Mouse (Mus musculus): ENCODE data around the gene Lnx2. TPM values are rescaled to one million over a fixed set of nuclear protein-coding genes. Genes with fewer than 3 reads are reported as not detected.

The Lnx2 gene
- polyA plus RNA-seq, 1 experiment from 2014 or later: 12.4 TPM

DNA sequence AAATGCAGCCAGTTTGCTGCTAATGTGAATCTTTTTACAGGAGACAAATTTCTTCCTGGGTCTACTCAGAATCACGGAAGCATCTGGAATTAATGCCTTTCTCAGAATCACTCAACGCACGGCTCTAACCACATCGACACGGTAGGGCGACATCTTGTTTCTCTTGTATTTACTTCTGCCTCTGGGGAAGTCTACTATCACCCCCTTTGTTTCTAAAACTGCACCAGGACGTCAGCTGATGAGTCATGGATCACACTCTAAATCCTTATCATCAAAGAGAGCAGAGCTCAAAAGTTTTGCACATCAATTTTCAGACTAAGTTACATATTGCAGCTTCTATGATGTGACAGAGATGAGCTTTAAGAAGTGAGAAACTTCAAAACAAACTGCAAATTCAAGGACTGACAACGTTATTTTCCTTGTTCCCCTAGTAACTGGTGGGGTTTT, 13.1 kb downstream of the Lnx2 start:
- Histone ChIP-seq H3K27me3 (ENCODE audit: insufficient read depth, low read length) (no peaks in the 10 kb centered on the region), H3K4me1 (replicated peaks; ENCODE audit: insufficient read depth, low read length) (no peaks in the 10 kb centered on the region), H3K4me2 (ENCODE audit: low read length) (no peak overlapping the region), H3K9ac (ENCODE audit: low read depth, low read length) (no peak overlapping the region), H3K9me3 (replicated peaks; ENCODE audit: low read length) (no peaks in the 10 kb centered on the region), H3K27ac (no peak overlapping the region), H3K4me3 (replicated peaks; ENCODE audit: low read depth, low read length) (no peak overlapping the region), H3K36me3 (ENCODE audit: insufficient read depth, low read length) (no peaks in the 10 kb centered on the region)
- TF ChIP-seq CTCF (IDR thresholded peaks at IDR 0.05; ENCODE audit: low read depth): no peak
- ATAC-seq (replicated peaks; ENCODE audit: low FRiP score, low read depth) (no peak), DNase-seq (ENCODE audit: low spot score) (no peak)
- WGBS: 66% methylated on average over 8 of the region's 8 CpGs

DNA sequence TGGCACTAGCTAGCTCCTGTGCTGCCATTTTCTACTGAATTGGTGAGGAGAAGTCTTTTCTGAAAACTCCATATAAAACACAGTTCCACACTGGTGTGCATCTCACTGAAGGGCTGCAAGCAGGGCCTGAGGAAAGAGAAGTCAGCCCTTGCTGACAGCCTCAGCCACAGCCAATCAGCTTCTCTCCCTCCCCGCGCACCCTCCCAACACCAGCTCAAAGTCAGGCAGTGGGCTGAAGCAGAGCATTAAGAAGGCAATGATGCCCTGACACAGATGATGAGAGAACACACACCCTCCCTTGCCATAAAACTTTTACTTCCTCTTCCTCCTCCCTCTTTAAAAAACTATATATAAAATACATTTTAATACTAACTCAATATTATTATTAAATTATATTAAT, 16.4 kb downstream of the Lnx2 start:
- no peak overlapping the region for H3K27ac ChIP-seq
- ATAC-seq (replicated peaks; ENCODE audit: low FRiP score, low read depth) (no peak), DNase-seq (ENCODE audit: low spot score) (no peak)
- H3K9ac ChIP-seq (ENCODE audit: low read depth, low read length): no peak overlapping the region
- H3K36me3 ChIP-seq (ENCODE audit: insufficient read depth, low read length): no peaks in the 10 kb centered on the region
- WGBS: 77% methylated on average over 2 of the region's 2 CpGs
- no peaks in the 10 kb centered on the region for H3K4me1 ChIP-seq (replicated peaks; ENCODE audit: insufficient read depth, low read length)
- TF ChIP-seq CTCF (IDR thresholded peaks at IDR 0.05; ENCODE audit: low read depth): no peak
- no peaks in the 10 kb centered on the region for H3K27me3 ChIP-seq (ENCODE audit: insufficient read depth, low read length)
- no peak overlapping the region for H3K4me2 ChIP-seq (ENCODE audit: low read length)
- H3K9me3 ChIP-seq (replicated peaks; ENCODE audit: low read length): no peaks in the 10 kb centered on the region
- no peak overlapping the region for H3K4me3 ChIP-seq (replicated peaks; ENCODE audit: low read depth, low read length)

DNA sequence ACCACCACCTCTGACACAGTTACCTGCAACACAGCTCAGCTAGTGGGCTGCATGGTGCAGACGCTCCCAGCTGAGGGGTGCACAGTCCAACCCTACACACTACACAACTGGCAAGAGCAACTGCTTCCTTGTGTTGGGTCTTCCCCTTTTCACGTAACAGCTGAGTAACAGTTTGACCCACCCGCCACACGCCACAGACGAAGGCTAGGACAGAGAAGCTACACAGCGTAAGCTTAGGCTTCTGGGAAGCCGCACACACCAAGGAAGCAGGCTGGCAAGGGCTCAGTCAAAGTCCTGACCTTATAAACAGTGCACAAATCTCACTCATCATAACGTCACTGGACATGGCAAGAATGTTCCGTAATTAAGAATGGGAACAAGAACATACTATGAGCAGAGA, 17.1 kb downstream of the Lnx2 start:
- no peaks in the 10 kb centered on the region for H3K27me3 ChIP-seq (ENCODE audit: insufficient read depth, low read length)
- no peak overlapping the region for H3K9ac ChIP-seq (ENCODE audit: low read depth, low read length)
- WGBS: 80% methylated on average over 9 of the region's 9 CpGs
- H3K9me3 ChIP-seq (replicated peaks; ENCODE audit: low read length): no peaks in the 10 kb centered on the region
- H3K36me3 ChIP-seq (ENCODE audit: insufficient read depth, low read length): no peaks in the 10 kb centered on the region
- TF ChIP-seq CTCF (IDR thresholded peaks at IDR 0.05; ENCODE audit: low read depth): no peak
- ATAC-seq (replicated peaks; ENCODE audit: low FRiP score, low read depth) (no peak), DNase-seq (ENCODE audit: low spot score) (no peak)
- H3K27ac ChIP-seq: no peak overlapping the region
- no peak overlapping the region for H3K4me2 ChIP-seq (ENCODE audit: low read length)
- H3K4me1 ChIP-seq (replicated peaks; ENCODE audit: insufficient read depth, low read length): no peaks in the 10 kb centered on the region
- no peak overlapping the region for H3K4me3 ChIP-seq (replicated peaks; ENCODE audit: low read depth, low read length)

DNA sequence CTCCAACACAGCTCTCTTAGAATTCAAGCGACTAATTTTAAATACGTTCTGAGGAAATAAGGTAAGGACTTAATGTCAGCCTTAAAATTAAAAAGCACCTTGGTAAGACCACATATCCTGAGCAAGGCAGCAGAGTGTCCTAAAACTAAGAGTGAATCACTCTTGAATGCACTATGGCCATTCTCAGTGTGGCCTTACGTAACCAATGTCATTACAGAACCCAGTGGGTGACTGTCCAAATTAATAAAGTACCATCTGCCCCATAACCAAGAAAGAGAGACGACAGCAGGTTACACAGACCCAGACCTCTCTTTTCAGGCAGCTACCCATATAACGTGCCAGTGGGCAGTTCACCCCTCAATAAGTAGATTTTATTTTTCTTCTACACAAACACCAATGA, 17.7 kb downstream of the Lnx2 start:
- H3K4me3 ChIP-seq (replicated peaks; ENCODE audit: low read depth, low read length): no peak overlapping the region
- WGBS: 91% methylated on average over 5 of the region's 5 CpGs
- no peak overlapping the region for H3K4me2 ChIP-seq (ENCODE audit: low read length)
- H3K27ac ChIP-seq: no peak overlapping the region
- H3K27me3 ChIP-seq (ENCODE audit: insufficient read depth, low read length): no peaks in the 10 kb centered on the region
- H3K4me1 ChIP-seq (replicated peaks; ENCODE audit: insufficient read depth, low read length): no peaks in the 10 kb centered on the region
- no peaks in the 10 kb centered on the region for H3K36me3 ChIP-seq (ENCODE audit: insufficient read depth, low read length)
- no peaks in the 10 kb centered on the region for H3K9me3 ChIP-seq (replicated peaks; ENCODE audit: low read length)
- no peak for TF ChIP-seq CTCF (IDR thresholded peaks at IDR 0.05; ENCODE audit: low read depth)
- no peak overlapping the region for H3K9ac ChIP-seq (ENCODE audit: low read depth, low read length)
- DNase-seq (ENCODE audit: low spot score) (no peak), ATAC-seq (replicated peaks; ENCODE audit: low FRiP score, low read depth) (no peak)

DNA sequence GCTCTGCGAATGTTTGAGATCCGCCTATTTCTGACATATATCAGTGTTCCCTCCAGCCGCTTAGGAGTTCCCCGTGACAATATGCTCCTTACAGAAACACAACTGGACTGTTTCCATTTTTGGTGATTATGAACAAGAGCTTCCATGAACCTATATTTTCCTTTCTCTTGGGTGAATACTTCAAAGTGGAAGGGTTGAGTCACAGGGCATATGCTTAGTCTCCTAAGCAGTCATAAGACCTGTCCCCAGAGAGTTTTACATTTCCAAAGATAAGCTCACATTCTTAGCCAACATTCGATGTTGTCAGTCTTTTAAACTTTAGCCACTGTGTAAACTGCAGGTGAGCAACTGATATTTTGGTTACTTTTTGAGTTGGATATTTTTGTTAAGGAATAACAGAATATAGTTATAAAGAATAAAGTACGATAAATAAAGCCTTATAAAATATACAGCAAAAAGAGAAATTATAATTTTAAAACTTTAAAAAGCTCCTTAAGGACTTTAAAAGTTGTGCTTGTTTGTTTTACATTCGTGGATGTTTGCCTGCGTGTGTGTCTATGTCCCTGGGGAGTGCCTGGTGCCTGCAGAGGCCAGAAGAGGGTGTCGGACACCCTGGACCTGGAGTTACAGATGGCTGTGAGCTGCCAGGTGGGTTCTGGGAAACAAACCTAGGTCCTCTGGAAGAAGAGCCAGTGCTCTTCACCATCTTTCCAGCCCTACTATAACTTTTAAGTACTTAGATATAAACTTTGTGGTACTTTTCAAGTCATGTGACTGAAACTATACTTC, 18.6 kb downstream of the Lnx2 start:
- H3K27me3 ChIP-seq (ENCODE audit: insufficient read depth, low read length): no peaks in the 10 kb centered on the region
- H3K4me2 ChIP-seq (ENCODE audit: low read length): no peak overlapping the region
- TF ChIP-seq CTCF (IDR thresholded peaks at IDR 0.05; ENCODE audit: low read depth): no peak
- no peak overlapping the region for H3K4me3 ChIP-seq (replicated peaks; ENCODE audit: low read depth, low read length)
- no peaks in the 10 kb centered on the region for H3K4me1 ChIP-seq (replicated peaks; ENCODE audit: insufficient read depth, low read length)
- ATAC-seq (replicated peaks; ENCODE audit: low FRiP score, low read depth): no peak
- WGBS: 79% methylated on average over 9 of the region's 9 CpGs
- H3K9me3 ChIP-seq (replicated peaks; ENCODE audit: low read length): no peaks in the 10 kb centered on the region
- no peak overlapping the region for H3K27ac ChIP-seq
- no peaks in the 10 kb centered on the region for H3K36me3 ChIP-seq (ENCODE audit: insufficient read depth, low read length)
- no peak for DNase-seq (ENCODE audit: low spot score)
- H3K9ac ChIP-seq (ENCODE audit: low read depth, low read length): no peak overlapping the region

DNA sequence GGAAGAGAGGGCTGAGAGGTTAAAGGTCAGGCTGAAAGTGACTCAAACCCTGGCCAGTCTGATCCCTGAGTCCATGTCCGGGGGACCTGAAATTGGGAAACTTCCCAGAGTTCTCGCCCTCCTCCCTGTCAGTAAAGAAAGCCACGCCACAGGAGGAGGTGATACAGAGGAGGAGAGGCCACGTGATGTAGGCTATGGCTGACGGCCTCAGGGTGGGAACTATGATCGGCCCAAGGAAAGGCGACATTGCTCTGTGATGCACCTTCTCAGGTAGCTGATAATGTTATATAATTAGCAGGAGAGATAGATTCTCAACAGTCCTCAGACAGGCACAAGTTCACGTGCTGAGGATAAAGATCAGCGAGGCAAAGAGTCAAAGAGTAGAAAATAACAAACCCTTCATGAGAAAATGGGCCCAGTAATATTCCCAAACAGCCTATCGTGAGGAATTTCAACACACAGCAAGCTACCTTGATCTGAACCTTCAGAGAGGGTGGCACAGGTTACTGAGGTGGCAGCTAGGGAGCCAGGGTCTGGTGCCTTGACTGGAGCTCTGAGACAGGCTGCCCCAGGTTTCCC, 19.6 kb downstream of the Lnx2 start:
- H3K9ac ChIP-seq (ENCODE audit: low read depth, low read length): no peak overlapping the region
- no peak overlapping the region for H3K27ac ChIP-seq
- H3K4me3 ChIP-seq (replicated peaks; ENCODE audit: low read depth, low read length): no peak overlapping the region
- WGBS: 83% methylated on average over 10 of the region's 10 CpGs
- H3K27me3 ChIP-seq (ENCODE audit: insufficient read depth, low read length): no peaks in the 10 kb centered on the region
- no peak for TF ChIP-seq CTCF (IDR thresholded peaks at IDR 0.05; ENCODE audit: low read depth)
- no peaks in the 10 kb centered on the region for H3K9me3 ChIP-seq (replicated peaks; ENCODE audit: low read length)
- no peak for ATAC-seq (replicated peaks; ENCODE audit: low FRiP score, low read depth)
- no peaks in the 10 kb centered on the region for H3K4me1 ChIP-seq (replicated peaks; ENCODE audit: insufficient read depth, low read length)
- H3K4me2 ChIP-seq (ENCODE audit: low read length): no peak overlapping the region
- H3K36me3 ChIP-seq (ENCODE audit: insufficient read depth, low read length): no peaks in the 10 kb centered on the region
- no peak for DNase-seq (ENCODE audit: low spot score)
